Mouse (Mus musculus) ES-E14 (cell line): Measurements from ENCODE around the gene A630076J17Rik. TPM values are rescaled to one million over a fixed set of nuclear protein-coding genes. Genes with fewer than 3 reads are reported as not detected.

Source experiments
- DNase-seq: peaks from one replicate; pipeline ENCODE4 v3.0.0-alpha.2; 2013; ENCODE audit warnings: low read depth, low spot score
- H3K27ac ChIP-seq: 2 replicates; pipeline ENCODE4 v1.5.1; 2012; ENCODE audit warnings: low read depth, mild to moderate bottlenecking, low read length, moderate library complexity, mixed read lengths; ENCODE audit not compliant: poor library complexity, insufficient read depth, severe bottlenecking
- H3K36me3 ChIP-seq: 2 replicates; pipeline ENCODE4 v1.6.1; 2012; ENCODE audit warnings: mild to moderate bottlenecking, low read length, moderate library complexity, mixed read lengths; ENCODE audit not compliant: control insufficient read depth, poor library complexity, insufficient read depth, severe bottlenecking
- H3K4me1 ChIP-seq, 2 experiments: fragments of 150-350 bp in 1 of 2; sonication (generic) in 1 of 2; 2 replicates each; pipeline ENCODE4 v1.6.1; 2012; ENCODE audit warnings: low read length in 2 of 2, mild to moderate bottlenecking in 1 of 2, mixed read lengths in 1 of 2; ENCODE audit not compliant: control insufficient read depth in 2 of 2, insufficient read depth in 2 of 2, poor library complexity in 1 of 2
- H3K4me3 ChIP-seq, 2 experiments: fragments of 150-350 bp in 1 of 2; sonication (generic) in 1 of 2; 2 replicates each; pipeline ENCODE4 v1.5.1; 2012; ENCODE audit warnings: low read length in 2 of 2, low read depth in 1 of 2, mild to moderate bottlenecking in 1 of 2, mixed read lengths in 1 of 2; ENCODE audit not compliant: insufficient read depth in 1 of 2, poor library complexity in 1 of 2, severe bottlenecking in 1 of 2
- H3K9ac ChIP-seq: 2 replicates; pipeline ENCODE4 v1.6.1; 2012; ENCODE audit warnings: low read depth, mild to moderate bottlenecking, low read length, mixed read lengths; ENCODE audit not compliant: poor library complexity, insufficient read depth, severe bottlenecking
- H3K9me3 ChIP-seq: fragments of 150-350 bp; sonication (generic); 2 replicates; pipeline ENCODE4 v1.6.1; 2012; ENCODE audit warnings: low read depth, mild to moderate bottlenecking, low read length; ENCODE audit not compliant: control insufficient read depth, insufficient read depth
- CHD2 ChIP-seq: IDR thresholded peaks from 2 replicates; pipeline ENCODE4 v1.6.1; 2014; ENCODE audit warnings: mild to moderate bottlenecking, low read depth, low read length, inconsistent platforms
- HCFC1 ChIP-seq: IDR thresholded peaks from 2 replicates; pipeline ENCODE4 v1.6.1; 2012; ENCODE audit warnings: low read length, inconsistent platforms, borderline replicate concordance; ENCODE audit not compliant: insufficient read depth
- MAFK ChIP-seq: IDR thresholded peaks from 2 replicates; pipeline ENCODE4 v1.6.1; 2014; ENCODE audit warnings: mild to moderate bottlenecking, low read depth, low read length, inconsistent platforms; ENCODE audit not compliant: insufficient read depth
- ZC3H11A ChIP-seq: IDR thresholded peaks from 2 replicates; pipeline ENCODE4 v1.6.1; 2012; ENCODE audit warnings: low read depth, mild to moderate bottlenecking, inconsistent platforms, low read length, borderline replicate concordance
- ZNF384 ChIP-seq: IDR thresholded peaks from 2 replicates; pipeline ENCODE4 v1.6.1; 2012; ENCODE audit warnings: low read depth, low read length, inconsistent platforms
- in situ Hi-C, 2 experiments: fragments of 600-800 bp; cut with MboI; formaldehyde crosslinking; loops; one replicate each; pipeline ENCODE4 v1.15.1; 2025; ENCODE audit warnings: low sequenced_read_pairs in 2 of 2, inconsistent platforms in 1 of 2; ENCODE audit not compliant: unreplicated experiment in 2 of 2
- total RNA-seq: library from RNA; depleted of rRNA; stranded (reverse); fragments of 300-350 nt; gene quantifications from 2 replicates; pipeline ENCODE4 v1.2.3, GENCODE M21; 2012

Gene A630076J17Rik
- total RNA-seq, 1 experiment, result not detected

GRCm38 (mm10) chr3:107216400-107217100, 13.9 kb upstream of the A630076J17Rik start:
- in situ Hi-C loops, result no loop called here
- H3K27ac ChIP-seq, result no peak overlapping the region
- no peak for DNase-seq
- no peak overlapping the region for H3K9ac ChIP-seq
- TF ChIP-seq CHD2 (no peak), MAFK (no peak), ZC3H11A (no peak), HCFC1 (no peak)
- no peaks in the 10 kb centered on the region for H3K9me3 ChIP-seq
- H3K4me3 ChIP-seq, result no peak overlapping the region
- no peaks in the 10 kb centered on the region for H3K4me1 ChIP-seq
- H3K36me3 ChIP-seq, result no peaks in the 10 kb centered on the region

GRCm38 (mm10) chr3:107217101-107217480, 13.3 kb upstream of the A630076J17Rik start:
- Histone ChIP-seq H3K9me3 (no peaks in the 10 kb centered on the region), H3K4me1 (no peaks in the 10 kb centered on the region), H3K4me3 (no peak overlapping the region), H3K9ac (no peak overlapping the region), H3K27ac (no peak overlapping the region), H3K36me3 (no peaks in the 10 kb centered on the region)
- TF ChIP-seq HCFC1 (no peak), MAFK (no peak), ZNF384 (no peak)
- no peak for DNase-seq
- in situ Hi-C loops, result no loop called here

DNA sequence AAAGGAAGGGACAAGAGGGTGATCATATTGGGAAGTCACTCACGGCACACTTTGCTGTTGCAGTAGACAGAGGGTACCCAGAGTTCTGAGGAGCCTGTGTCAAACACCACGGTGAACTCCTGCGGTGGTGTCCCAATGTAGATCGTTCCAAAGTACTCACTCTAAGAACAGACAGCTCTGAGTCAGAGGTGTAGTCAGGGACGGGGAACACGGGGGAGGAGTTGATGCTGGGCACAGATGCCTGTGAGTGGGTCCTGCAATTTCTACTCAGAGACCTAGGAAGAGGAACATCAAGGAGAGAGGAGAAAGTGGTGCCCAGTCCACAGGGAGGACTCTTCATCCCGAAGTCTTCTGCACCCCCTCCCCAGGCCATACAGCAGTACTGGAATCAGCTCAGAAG, 11.8 kb upstream of the A630076J17Rik start:
- no peaks in the 10 kb centered on the region for H3K4me1 ChIP-seq
- no peak overlapping the region for H3K9ac ChIP-seq
- no peaks in the 10 kb centered on the region for H3K9me3 ChIP-seq
- no peak for DNase-seq
- H3K36me3 ChIP-seq, result no peaks in the 10 kb centered on the region
- H3K27ac ChIP-seq, result no peak overlapping the region
- in situ Hi-C loops, result no loop called here
- TF ChIP-seq CHD2 (no peak), HCFC1 (no peak), ZNF384 (no peak), MAFK (no peak), ZC3H11A (no peak)
- H3K4me3 ChIP-seq, result no peak overlapping the region

DNA sequence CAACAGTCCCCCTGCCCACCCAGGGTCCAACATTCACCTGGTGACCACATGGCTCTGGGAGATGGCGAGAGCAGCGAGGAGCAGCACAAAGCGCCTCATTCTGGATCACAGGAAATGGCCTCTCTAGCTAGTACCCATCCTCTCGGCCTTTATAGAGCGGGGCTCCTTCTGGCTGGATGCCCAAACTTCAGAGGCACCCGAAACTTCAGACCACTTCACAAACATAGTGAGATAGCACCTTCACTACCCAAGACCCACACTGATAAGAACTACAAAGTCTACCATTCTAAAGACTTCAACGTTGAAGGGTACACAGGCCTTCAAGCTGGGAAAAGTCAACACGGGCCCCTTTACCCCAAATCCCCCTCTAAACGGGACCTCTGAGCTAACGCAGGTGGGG, 8.8 kb upstream of the A630076J17Rik start, which contains the start of gene Cym:
TSS of gene Cym (minus strand) at position 125 of the 400 bp plus-strand sequence.
- no peak for DNase-seq
- Histone ChIP-seq H3K9me3 (no peaks in the 10 kb centered on the region), H3K4me1 (no peaks in the 10 kb centered on the region), H3K36me3 (no peaks in the 10 kb centered on the region), H3K9ac (no peak within 1 kb of the TSS), H3K27ac (no peak within 1 kb of the TSS), H3K4me3 (no peak within 1 kb of the TSS)
- no peak for TF ChIP-seq ZC3H11A
- TF ChIP-seq CHD2, result no peak
- TF ChIP-seq MAFK, result no peak
- no peak for TF ChIP-seq ZNF384
- no peak for TF ChIP-seq HCFC1
- in situ Hi-C loops, result no loop called here

GRCm38 (mm10) chr3:107223230-107223629, 7.2 kb upstream of the A630076J17Rik start:
- TF ChIP-seq HCFC1 (no peak), ZNF384 (no peak), ZC3H11A (no peak), MAFK (no peak), CHD2 (no peak)
- in situ Hi-C loops, result no loop called here
- no peaks in the 10 kb centered on the region for H3K4me1 ChIP-seq
- no peaks in the 10 kb centered on the region for H3K9me3 ChIP-seq
- no peak overlapping the region for H3K27ac ChIP-seq
- H3K36me3 ChIP-seq, result no peaks in the 10 kb centered on the region
- no peak for DNase-seq
- no peak overlapping the region for H3K9ac ChIP-seq
- H3K4me3 ChIP-seq, result no peak overlapping the region
